Mouse (Mus musculus) CH12.LX (cell line): ENCODE measurements around the gene Csf2rb. TPM values are rescaled to one million over a fixed set of nuclear protein-coding genes. Genes with fewer than 3 reads are reported as not detected.
"Not testable (repeated sequence)": the region's sequence is repeated elsewhere in the genome, so short reads cannot be mapped to it uniquely, and the experiment has no call there.

Experiments
- DNase-seq: peaks from one replicate; pipeline ENCODE4 v3.0.0-alpha.2; 2013; ENCODE audit errors: extremely low read depth
- H3K27ac ChIP-seq: 2 replicates; pipeline ENCODE4 v1.5.1; 2012; ENCODE audit warnings: low read depth, mild to moderate bottlenecking, control low read depth, moderate library complexity; ENCODE audit not compliant: insufficient read depth
- H3K27me3 ChIP-seq: replicated peaks from 2 replicates; pipeline ENCODE3; 2012; ENCODE audit warnings: inconsistent platforms
- H3K36me3 ChIP-seq, 2 experiments: replicated peaks in 1 of 2; 2 replicates each; pipeline versions ENCODE3 to v1.6.1; 2012; ENCODE audit warnings: inconsistent platforms in 1 of 2, low read length in 1 of 2, mild to moderate bottlenecking in 1 of 2, mixed read lengths in 1 of 2, moderate library complexity in 1 of 2; ENCODE audit not compliant: control insufficient read depth in 1 of 2, insufficient read depth in 1 of 2
- H3K4me1 ChIP-seq, 2 experiments: 2 replicates each; pipeline ENCODE4 v1.6.1; 2012; ENCODE audit warnings: inconsistent platforms in 1 of 2, moderate library complexity in 1 of 2; ENCODE audit not compliant: insufficient read depth in 2 of 2, control insufficient read depth in 1 of 2
- H3K4me2 ChIP-seq: 2 replicates; pipeline ENCODE4 v1.6.1; 2012; ENCODE audit warnings: low read depth, mild to moderate bottlenecking, control low read depth; ENCODE audit not compliant: poor library complexity, insufficient read depth, severe bottlenecking
- H3K4me3 ChIP-seq, 3 experiments: fragments of 150-350 bp in 1 of 3; sonication (generic) in 1 of 3; replicated peaks in 1 of 3; 2 replicates each; pipeline versions ENCODE3 to v1.5.1; 2011 to 2012; ENCODE audit warnings: low read depth in 2 of 3, low read length in 2 of 3, mild to moderate bottlenecking in 2 of 3, moderate library complexity in 2 of 3, control low read depth in 1 of 3, improper control_type of control experiment in 1 of 3, inconsistent platforms in 1 of 3, mixed read lengths in 1 of 3; ENCODE audit not compliant: poor library complexity in 1 of 3
- H3K79me2 ChIP-seq: replicated peaks from 2 replicates; pipeline ENCODE4 v1.6.1; 2012; ENCODE audit warnings: mild to moderate bottlenecking, moderate library complexity; ENCODE audit not compliant: control insufficient read depth, poor library complexity, insufficient read depth, severe bottlenecking; ENCODE audit errors: extremely low read depth
- H3K9ac ChIP-seq: 2 replicates; pipeline ENCODE4 v1.6.1; 2012; ENCODE audit warnings: low read depth, mild to moderate bottlenecking, control low read depth, moderate library complexity; ENCODE audit not compliant: insufficient read depth
- H3K9me3 ChIP-seq: replicated peaks from 2 replicates; pipeline ENCODE3; 2012; ENCODE audit warnings: low read length, inconsistent platforms, mixed read lengths
- BHLHE40 ChIP-seq: IDR thresholded peaks from 2 replicates; pipeline ENCODE4 v1.6.1; 2011; ENCODE audit warnings: mild to moderate bottlenecking, low read depth, low read length, improper control_type of control experiment
- E2F4 ChIP-seq: IDR thresholded peaks from 2 replicates; pipeline ENCODE4 v1.6.1; 2011; ENCODE audit warnings: low read depth, low read length, improper control_type of control experiment; ENCODE audit not compliant: insufficient replicate concordance
- EP300 ChIP-seq: IDR thresholded peaks from 2 replicates; pipeline ENCODE4 v1.6.1; 2011; ENCODE audit warnings: low read length, improper control_type of control experiment
- MEF2A ChIP-seq: IDR thresholded peaks from 2 replicates; pipeline ENCODE4 v1.6.1; 2014; ENCODE audit warnings: low read depth, mild to moderate bottlenecking, inconsistent platforms, low read length, improper control_type of control experiment, borderline replicate concordance
- MYC ChIP-seq: IDR thresholded peaks from 2 replicates; pipeline ENCODE4 v1.6.1; 2011; ENCODE audit warnings: low read depth, mild to moderate bottlenecking, improper control_type of control experiment, low read length
- SIN3A ChIP-seq: IDR thresholded peaks from 2 replicates; pipeline ENCODE4 v1.6.1; 2012; ENCODE audit warnings: low read length, improper control_type of control experiment, inconsistent platforms
- SMC3 ChIP-seq: IDR thresholded peaks from 2 replicates; pipeline ENCODE4 v1.6.1; 2011; ENCODE audit warnings: low read depth, low read length, improper control_type of control experiment
- USF2 ChIP-seq: conservative IDR thresholded peaks from 2 replicates; pipeline ENCODE4 v1.6.1; 2011; ENCODE audit warnings: low read depth, low read length, improper control_type of control experiment
- ZC3H11A ChIP-seq: IDR thresholded peaks from 2 replicates; pipeline ENCODE4 v1.6.1; 2012; ENCODE audit warnings: low read depth, mild to moderate bottlenecking, inconsistent platforms, low read length, improper control_type of control experiment
- dilution Hi-C: fragments of 300-500 bp; cut with MboI; formaldehyde crosslinking; loops from 2 replicates; pipeline ENCODE4 v1.14.3; 2020; ENCODE audit warnings: low sequenced_read_pairs; ENCODE audit not compliant: extremely low pct_unique_long_range_greater_than_20kb, extremely low pct_ligation_motif_present
- in situ Hi-C: fragments of 300-500 bp; cut with MboI; formaldehyde crosslinking; loops from 3 replicates; pipeline ENCODE4 v1.14.3; 2019; ENCODE audit warnings: low sequenced_read_pairs, low pct_ligation_motif_present, low pct_unique_long_range_greater_than_20kb, mixed read lengths
- polyA plus RNA-seq: library from polyadenylated mRNA; unstranded; fragments of >175 nt; gene quantifications from 2 replicates; pipeline ENCODE4 v1.2.1, GENCODE M21; 2012; ENCODE audit warnings: low read depth; ENCODE audit not compliant: insufficient read length
- total RNA-seq, 2 experiments: library from RNA; depleted of rRNA; stranded (reverse); fragments of 300-350 nt in 1 of 2; fragments of >200 nt in 1 of 2; gene quantifications; 2 replicates each; pipeline ENCODE4 v1.2.3; 2012 to 2014

The Csf2rb gene
- total and polyA plus RNA-seq, 3 experiments = 134 to 222 (median 179) TPM

DNA sequence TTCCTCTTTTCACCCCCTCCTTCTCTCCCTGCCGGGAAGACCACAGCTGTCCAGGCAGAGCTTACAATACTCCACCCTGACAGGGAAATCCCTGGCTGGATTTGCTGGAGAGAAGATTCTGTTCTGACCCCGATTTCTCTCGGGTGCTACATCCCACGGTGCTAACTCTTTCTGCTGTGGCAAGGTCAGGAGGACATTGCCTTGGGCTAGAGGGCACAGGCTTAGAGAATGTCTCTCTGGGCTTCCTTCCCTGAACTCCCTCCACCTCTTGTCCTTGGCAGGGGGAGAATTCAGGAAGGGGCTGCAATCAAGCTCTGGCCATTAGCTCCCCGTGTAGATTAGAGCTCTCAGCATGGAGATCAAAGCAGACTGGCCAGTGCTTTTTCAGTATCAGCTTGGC is 15.7 kb upstream of the Csf2rb start:
- Histone ChIP-seq H3K36me3 (peaks cover 4 to 20% of the 10 kb centered on the region in 2 experiments), H3K9me3 (peaks cover 1% of the 10 kb centered on the region), H3K4me1 (peaks cover 10 to 29% of the 10 kb centered on the region in 2 experiments), H3K27me3 (no peaks in the 10 kb centered on the region), H3K9ac (no peak overlapping the region), H3K4me3 (no peak overlapping the region), H3K4me2 (no peak overlapping the region), H3K27ac (no peak overlapping the region), H3K79me2 (peaks cover 7% of the 10 kb centered on the region; the same call in 1 of the 2 replicates)
- dilution Hi-C loops = no loop called here
- in situ Hi-C loops = no loop called here
- TF ChIP-seq MEF2A = no peak
- no peak for TF ChIP-seq SMC3
- TF ChIP-seq BHLHE40 = no peak
- no peak for TF ChIP-seq E2F4
- no peak for DNase-seq

DNA sequence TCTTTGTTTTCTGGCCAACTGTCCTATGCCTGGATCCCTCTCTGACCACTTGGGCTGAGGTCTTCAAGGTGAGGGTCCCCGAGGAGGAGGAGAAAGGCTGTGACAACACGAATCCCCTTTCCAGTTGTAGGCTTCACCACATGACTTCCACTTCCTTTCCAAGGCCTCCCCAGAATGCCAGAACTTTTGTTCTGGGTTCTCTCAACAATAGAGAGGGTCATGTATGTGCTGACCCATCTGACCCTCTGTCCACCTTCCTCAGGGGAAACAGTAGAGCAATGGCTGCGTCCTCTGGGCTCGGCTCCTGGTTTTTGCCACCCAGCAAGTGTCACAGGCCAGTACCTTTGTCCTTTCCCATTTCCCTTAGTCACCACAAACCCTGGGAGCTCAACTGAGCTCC is 14.6 kb upstream of the Csf2rb start:
- dilution Hi-C loops = no loop called here
- no peak for DNase-seq
- Histone ChIP-seq H3K4me1 (peaks cover 7 to 25% of the 10 kb centered on the region in 2 experiments), H3K9me3 (peaks cover 1% of the 10 kb centered on the region), H3K9ac (no peak overlapping the region), H3K36me3 (peaks cover 4 to 20% of the 10 kb centered on the region in 2 experiments), H3K4me3 (no peak overlapping the region), H3K4me2 (no peak overlapping the region), H3K79me2 (no peaks in the 10 kb centered on the region), H3K27ac (no peak overlapping the region), H3K27me3 (no peaks in the 10 kb centered on the region)
- TF ChIP-seq EP300 (no peak), MYC (no peak), SIN3A (no peak), USF2 (no peak), ZC3H11A (no peak), E2F4 (no peak)
- in situ Hi-C loops = no loop called here

DNA sequence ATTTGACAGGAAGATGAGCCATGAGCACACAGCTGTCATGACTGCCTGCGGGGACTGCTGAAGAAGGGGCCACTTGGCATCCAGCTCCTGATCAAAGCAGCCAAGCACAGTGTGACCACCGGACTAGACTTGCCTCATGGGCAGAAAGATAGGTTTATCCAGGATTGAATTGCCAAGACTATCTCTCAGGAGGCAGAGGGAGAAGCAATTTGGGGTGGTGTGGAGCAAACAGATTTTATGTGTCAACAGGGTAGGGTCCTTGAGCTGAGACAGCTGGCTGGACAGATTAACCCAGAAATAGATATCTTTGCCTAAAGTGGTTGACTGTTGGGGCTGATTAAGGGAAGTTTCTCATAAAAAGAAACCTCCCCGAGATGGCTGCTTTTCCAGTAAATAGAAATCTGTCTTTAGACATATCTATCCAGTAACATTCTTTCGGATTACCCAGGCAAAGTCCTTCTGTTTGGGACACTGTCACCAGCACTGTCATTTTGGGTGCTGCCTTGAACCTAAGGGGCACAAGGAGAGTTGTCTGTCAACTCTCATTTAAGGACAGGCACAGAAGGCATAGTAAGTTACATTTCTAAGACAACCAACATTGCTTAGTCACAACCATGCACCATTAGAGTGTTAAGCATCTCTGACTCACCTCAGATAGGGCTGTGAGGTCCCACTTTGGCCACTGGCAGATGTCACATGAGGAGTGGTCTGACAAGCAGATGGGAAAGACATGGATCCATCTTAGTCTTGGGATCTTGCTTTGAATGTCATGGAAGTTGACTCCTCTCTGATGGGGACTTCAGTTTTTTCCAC is 12.9 kb upstream of the Csf2rb start:
- dilution Hi-C loops, H3K27ac ChIP-seq: not testable (repeated sequence)

DNA sequence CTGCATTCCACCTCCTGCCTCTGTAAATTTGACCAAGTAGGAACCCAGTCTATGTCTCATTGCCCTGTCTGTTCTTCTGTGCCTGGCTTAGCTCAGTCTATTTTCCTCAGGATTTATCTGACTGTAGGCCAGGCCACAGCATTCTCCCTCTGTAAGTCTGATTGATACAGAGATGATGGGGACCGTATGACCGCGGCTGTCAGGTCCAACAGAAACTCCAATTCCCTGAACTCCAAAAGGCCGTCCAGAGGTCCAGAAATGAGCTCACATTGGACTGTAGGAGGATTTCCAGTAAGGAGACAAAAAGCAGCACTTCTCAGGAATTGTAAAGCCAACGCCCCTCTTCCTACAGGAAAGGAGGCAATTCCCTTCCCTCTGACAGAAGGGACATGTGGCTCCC is 11.9 kb upstream of the Csf2rb start:
- dilution Hi-C loops, H3K36me3 ChIP-seq, in situ Hi-C loops, H3K9ac ChIP-seq, H3K9me3 ChIP-seq, H3K27ac ChIP-seq, H3K4me2 ChIP-seq, H3K27me3 ChIP-seq, DNase-seq, H3K4me3 ChIP-seq, H3K79me2 ChIP-seq: not testable (repeated sequence)
- peaks cover 0 to 11% of the 10 kb centered on the region in 2 experiments; a peak in 3 of 4 replicates for H3K4me1 ChIP-seq

More for the DNA sequence above, 12.9 kb upstream of the Csf2rb start:
- Histone ChIP-seq H3K36me3 (peaks cover 0 to 11% of the 10 kb centered on the region in 2 experiments), H3K4me1 (peaks cover 0 to 11% of the 10 kb centered on the region in 2 experiments; a peak in 3 of 4 replicates)
- H3K9ac ChIP-seq, DNase-seq, in situ Hi-C loops, H3K4me3 ChIP-seq, H3K27me3 ChIP-seq, H3K9me3 ChIP-seq, H3K4me2 ChIP-seq, H3K79me2 ChIP-seq: not testable (repeated sequence)

DNA sequence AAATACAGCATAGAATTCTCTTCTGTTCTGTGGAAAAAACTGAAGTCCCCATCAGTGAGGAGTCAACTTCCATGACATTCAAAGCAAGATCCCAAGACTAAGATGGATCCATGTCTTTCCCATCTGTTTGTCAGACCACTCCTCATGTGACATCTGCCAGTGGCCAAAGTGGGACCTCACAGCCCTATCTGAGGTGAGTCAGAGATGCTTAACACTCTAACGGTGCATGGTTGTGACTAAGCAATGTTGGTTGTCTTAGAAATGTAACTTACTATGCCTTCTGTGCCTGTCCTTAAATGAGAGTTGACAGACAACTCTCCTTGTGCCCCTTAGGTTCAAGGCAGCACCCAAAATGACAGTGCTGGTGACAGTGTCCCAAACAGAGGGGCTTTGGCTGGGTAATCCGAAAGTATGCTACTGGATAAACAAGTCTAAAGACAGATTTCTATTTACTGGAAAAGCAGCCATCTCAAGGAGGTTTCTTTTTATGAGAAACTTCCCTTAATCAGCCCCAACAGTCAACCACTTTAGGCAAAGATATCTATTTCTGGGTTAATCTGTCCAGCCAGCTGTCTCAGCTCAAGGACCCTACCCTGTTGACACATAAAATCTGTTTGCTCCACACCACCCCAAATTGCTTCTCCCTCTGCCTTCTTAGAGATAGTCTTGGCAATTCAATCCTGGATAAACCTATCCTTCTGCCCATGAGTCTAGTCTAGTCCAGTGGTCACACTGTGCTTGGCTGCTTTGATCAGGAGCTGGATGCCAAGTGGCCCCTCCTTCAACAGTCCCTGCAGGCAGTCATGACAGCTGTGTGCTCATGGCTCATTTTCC is 7.0 kb upstream of the Csf2rb start:
- H3K27me3 ChIP-seq, H3K36me3 ChIP-seq, H3K79me2 ChIP-seq, H3K9ac ChIP-seq, H3K4me3 ChIP-seq, DNase-seq, in situ Hi-C loops, dilution Hi-C loops, H3K4me2 ChIP-seq, H3K9me3 ChIP-seq, H3K27ac ChIP-seq: not testable (repeated sequence)
- H3K4me1 ChIP-seq = peaks cover 29 to 41% of the 10 kb centered on the region in 2 experiments
